Mouse (Mus musculus) layer of hippocampus, postnatal 10 days (tissue): Measurements from ENCODE around the gene Gm4778. TPM values are rescaled to one million over a fixed set of nuclear protein-coding genes. Genes with fewer than 3 reads are reported as not detected.
"Not testable (repeated sequence)": the region's sequence is repeated elsewhere in the genome, so short reads cannot be mapped to it uniquely, and the experiment has no call there.

Experiments
- DNase-seq, 2 experiments: peaks; one replicate each; pipeline ENCODE4 v3.0.0; 2021; ENCODE audit warnings: low spot score in 2 of 2
- long read RNA-seq: library from polyadenylated mRNA; stranded (forward); transcript quantifications from one replicate; pipeline ENCODE4 v2.0.0, GENCODE M21; 2023
- total RNA-seq, 2 experiments: library from RNA; stranded (reverse); gene quantifications; 2 replicates each; pipeline ENCODE4 v1.2.3; 2021

Gm4778 gene
- total RNA-seq, result not detected
- long read RNA-seq, result 0 reads

DNA sequence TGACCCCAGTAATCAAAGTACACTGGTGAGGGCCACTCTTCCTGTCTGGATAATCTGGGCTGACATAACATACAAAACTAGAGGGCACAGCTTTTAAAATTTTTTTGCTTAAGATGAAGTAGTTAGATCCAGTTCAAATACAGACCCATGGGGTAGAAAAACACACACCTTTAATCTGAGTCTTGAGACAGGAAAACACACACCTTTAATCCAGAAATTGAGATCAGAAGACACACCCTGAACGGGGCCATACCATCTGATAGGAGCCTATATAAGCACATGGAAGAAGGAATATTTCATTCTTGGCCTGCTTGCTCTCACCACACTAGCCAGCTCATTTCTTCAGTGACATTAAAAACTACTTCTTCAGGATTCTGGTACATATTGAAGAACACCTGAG, at the start of gene Gm4778:
Gene Gm4778, plus strand, starts transcription at position 301 of the 400 bp plus-strand sequence.
- not testable (repeated sequence) for DNase-seq

- peak in 1 of 2 experiments; percentile 20 for DNase-seq
Observed at GRCm38 (mm10) chr3:94260598-94260997, 3.2 kb upstream of the Gm4778 start.

- no peak for DNase-seq
Observed at GRCm38 (mm10) chr3:94275991-94276390, 12.2 kb downstream of the Gm4778 start.

- DNase-seq, result no peak
Observed at GRCm38 (mm10) chr3:94305457-94305856, 41.6 kb downstream of the Gm4778 start.

DNA sequence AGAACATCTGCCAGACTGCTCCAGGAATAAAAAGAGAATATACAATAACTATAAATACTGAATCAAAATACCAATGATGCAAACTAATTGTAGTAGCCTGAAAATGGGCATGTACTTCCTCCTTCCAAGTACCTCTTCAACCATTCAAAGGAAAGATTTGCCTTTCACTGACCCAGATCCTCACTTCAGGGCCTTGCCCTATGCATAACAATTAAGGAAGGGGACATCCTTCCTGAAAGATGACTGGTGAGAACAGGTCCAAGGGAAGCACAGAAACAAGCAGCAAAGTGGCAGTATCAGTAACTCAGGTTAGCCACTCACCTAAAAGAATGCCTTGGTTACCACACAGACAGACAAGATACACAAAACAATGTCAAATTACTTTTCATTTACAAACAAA, 43.1 kb downstream of the Gm4778 start:
- no peak for DNase-seq

- DNase-seq, result peak; percentile 85 to 89
Observed at GRCm38 (mm10) chr3:94309633-94310363, 46.0 kb downstream of the Gm4778 start, which contains the start of gene Them4. Gene Them4, plus strand, starts transcription at chr3:94310089.

DNA sequence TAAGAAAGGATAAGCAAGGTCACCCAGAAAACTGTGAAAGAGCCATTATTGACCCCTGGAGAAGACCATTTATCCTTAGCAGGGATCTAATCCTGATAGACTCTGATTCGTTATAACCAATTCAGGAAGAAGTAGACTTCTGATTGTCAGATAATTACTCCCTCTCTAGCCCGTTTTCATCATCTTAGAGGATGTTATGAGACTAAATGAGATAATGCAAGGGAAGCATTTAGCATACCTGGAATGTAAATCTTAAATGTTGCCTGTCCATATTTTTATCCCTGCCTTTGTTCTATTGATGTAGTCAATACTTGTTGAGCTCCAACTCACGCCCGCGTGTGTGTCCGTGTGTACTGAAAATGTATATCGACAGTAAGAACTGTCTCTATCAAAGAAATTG, 46.7 kb downstream of the Gm4778 start:
- no peak for DNase-seq

GRCm38 (mm10) chr3:94310911-94311310, 47.1 kb downstream of the Gm4778 start:
- DNase-seq, result no peak

- no peak for DNase-seq
Observed at GRCm38 (mm10) chr3:94311376-94311775, 47.5 kb downstream of the Gm4778 start.

Other genes with a start within 250 kb of the Gm4778 start
- not detected for gene Gm9125, start 209.2 kb upstream of the Gm4778 start, total RNA-seq
- gene Gm10697, start 191.4 kb upstream of the Gm4778 start, total RNA-seq, result not detected
- not detected for gene Gm10696, start 85.8 kb upstream of the Gm4778 start, total RNA-seq
- gene Gm5286, start 67.3 kb upstream of the Gm4778 start, total RNA-seq, result not detected
- 10 to 100 TPM; 27.9 to 33.4 TPM for gene Them4, start 46.1 kb downstream of the Gm4778 start, total RNA-seq
- not detected for gene Them5, start 78.1 kb downstream of the Gm4778 start, total RNA-seq
- under 1 TPM in 1 of 2 experiments, not detected in 1; 0.46 TPM for gene C2cd4d, start 98.4 kb downstream of the Gm4778 start, total RNA-seq
- gene Rorc, start 108.8 kb downstream of the Gm4778 start, total RNA-seq, result under 1 TPM; 0.16 to 0.62 TPM
- 1 to 10 TPM; 1.3 to 1.5 TPM for gene Lingo4, start 134.5 kb downstream of the Gm4778 start, total RNA-seq
- gene Tdrkh, start 149.2 kb downstream of the Gm4778 start, total RNA-seq, result 10 to 100 TPM; 43.9 to 47.7 TPM
- gene Mrpl9, start 179.3 kb downstream of the Gm4778 start, total RNA-seq, result 10 to 100 TPM; 45.3 to 48.8 TPM
- not detected for gene Oaz3, start 179.9 kb downstream of the Gm4778 start, total RNA-seq
- gene Celf3, start 214.3 kb downstream of the Gm4778 start, total RNA-seq, result 100 to 1,000 TPM; 222 to 249 TPM
- gene Riiad1, start 216.3 kb downstream of the Gm4778 start, total RNA-seq, result 1 to 10 TPM; 5.7 to 8.8 TPM